Mouse (Mus musculus) C2C12 (cell line): ENCODE data around the gene Mvb12a.

Experiments
- CEBPB ChIP-seq: IDR thresholded peaks from one replicate; pipeline ENCODE4 v1.6.1; 2011; ENCODE audit warnings: low read depth, mild to moderate bottlenecking, control low read depth, moderate library complexity
- CTCF ChIP-seq: IDR thresholded peaks from one replicate; pipeline ENCODE4 v1.5.1; 2011; ENCODE audit not compliant: control insufficient read depth, insufficient read depth, insufficient read length
- FOSL1 ChIP-seq: IDR thresholded peaks from one replicate; pipeline ENCODE4 v1.8.0; 2011; ENCODE audit warnings: mild to moderate bottlenecking, low read length; ENCODE audit not compliant: poor library complexity, insufficient read depth, severe bottlenecking
- MAX ChIP-seq: IDR thresholded peaks from one replicate; pipeline ENCODE4 v1.6.1; 2011; ENCODE audit warnings: mild to moderate bottlenecking, control low read depth
- USF1 ChIP-seq: IDR thresholded peaks from one replicate; pipeline ENCODE4 v1.6.1; 2011; ENCODE audit warnings: low read depth, mild to moderate bottlenecking, control low read depth, moderate library complexity

- no peak for TF ChIP-seq CTCF
- no peak for TF ChIP-seq MAX
- TF ChIP-seq CEBPB, result no peak
- no peak for TF ChIP-seq FOSL1
- no peak for TF ChIP-seq USF1
Measured at GRCm38 (mm10) chr8:71516786-71517185, 25.9 kb upstream of the Mvb12a start.
